ENCODE assay signal across 10 mouse cellular contexts in genomic region chr10:61064635-61065034, GRCm38 (mm10). TPM values are rescaled to one million over a fixed set of nuclear protein-coding genes. Genes with fewer than 3 reads are reported as not detected.
DNase-seq lines count a peak whose midpoint lies in the region; ATAC-seq lines count a peak whose summit lies in the region.
"Had no signal": no experiment of that assay in that cellular context is flagged by ENCODE, and none has a peak within 500 bp of the region (broad histone marks: within the 10 kb centered on the region; RNA-seq: fewer than 3 reads in every experiment).

No protein-coding gene starts in this region.

- peak overlapping the region; percentile 34 for H3K4me3 ChIP-seq in midbrain, embryonic 10.5 days
- H3K4me3 ChIP-seq in midbrain, embryonic 13.5 days (replicated peaks), result no peak overlapping the region
- no peak overlapping the region for H3K4me3 ChIP-seq in embryonic facial prominence, embryonic 13.5 days
- H3K4me3 ChIP-seq in stomach, embryonic 14.5 days (ENCODE audit: low read depth, low read length), result no peak overlapping the region
- H3K4me3 ChIP-seq: hindbrain, embryonic 13.5 days; stomach, embryonic 15.5 days had no signal

- H3K27ac ChIP-seq in midbrain, embryonic 10.5 days (replicated peaks), result peak overlapping the region; percentile 68; the same call in 1 of the 2 replicates
- H3K27ac ChIP-seq in midbrain, embryonic 13.5 days, result no peak overlapping the region
- no peak overlapping the region for H3K27ac ChIP-seq in embryonic facial prominence, embryonic 13.5 days
- no peak overlapping the region for H3K27ac ChIP-seq in stomach, embryonic 14.5 days (ENCODE audit: low read length)
- H3K27ac ChIP-seq: hindbrain, embryonic 13.5 days; stomach, embryonic 15.5 days had no signal

- ATAC-seq in midbrain, embryonic 13.5 days, result no peak
- no peak for ATAC-seq in embryonic facial prominence, embryonic 13.5 days (ENCODE audit: insufficient number of reproducible peaks, insufficient read depth, low FRiP score, low TSS enrichment, low read depth)
- peak; percentile 56; the same call in 1 of the 2 replicates for ATAC-seq in stomach, embryonic 14.5 days (ENCODE audit: insufficient number of reproducible peaks, insufficient read depth, low FRiP score, low read depth)

- no peaks in the 10 kb centered on the region for H3K9me3 ChIP-seq in midbrain, embryonic 10.5 days (replicated peaks)
- H3K9me3 ChIP-seq in midbrain, embryonic 13.5 days, result no peaks in the 10 kb centered on the region
- no peaks in the 10 kb centered on the region for H3K9me3 ChIP-seq in embryonic facial prominence, embryonic 13.5 days
- H3K9me3 ChIP-seq in stomach, embryonic 14.5 days (ENCODE audit: control insufficient read depth, low read depth, low read length), result no peaks in the 10 kb centered on the region
- H3K9me3 ChIP-seq: hindbrain, embryonic 13.5 days; stomach, embryonic 15.5 days had no signal

- no peak overlapping the region for H3K4me2 ChIP-seq in midbrain, embryonic 13.5 days (replicated peaks)
- peak overlapping the region; percentile 16; the same call in 1 of the 2 replicates for H3K4me2 ChIP-seq in embryonic facial prominence, embryonic 13.5 days
- no peak overlapping the region for H3K4me2 ChIP-seq in stomach, embryonic 14.5 days (replicated peaks; ENCODE audit: low read depth, low read length)
- H3K4me2 ChIP-seq: hindbrain, embryonic 13.5 days; stomach, embryonic 15.5 days had no signal

- H3K36me3 ChIP-seq in midbrain, embryonic 10.5 days, result no peaks in the 10 kb centered on the region
- no peaks in the 10 kb centered on the region for H3K36me3 ChIP-seq in midbrain, embryonic 13.5 days
- H3K36me3 ChIP-seq in embryonic facial prominence, embryonic 13.5 days, result no peaks in the 10 kb centered on the region
- H3K36me3 ChIP-seq in stomach, embryonic 14.5 days (ENCODE audit: control insufficient read depth, insufficient read depth, low read length), result no peaks in the 10 kb centered on the region
- H3K36me3 ChIP-seq: hindbrain, embryonic 13.5 days; stomach, embryonic 15.5 days had no signal

- peak; percentile 27 for DNase-seq in gastrocnemius, postnatal 14 days
- DNase-seq in gastrocnemius, postnatal 25 days, result no peak
- DNase-seq in midbrain, embryonic 10.5 days (ENCODE audit: low spot score), result peak; percentile 80
- no peak for DNase-seq in urinary bladder, postnatal 14 days (ENCODE audit: low spot score)
- no peak for DNase-seq in layer of hippocampus, adult 8-10 months (ENCODE audit: low spot score in 2 of 2)

- H3K9ac ChIP-seq in midbrain, embryonic 13.5 days (replicated peaks), result no peak overlapping the region
- no peak overlapping the region for H3K9ac ChIP-seq in embryonic facial prominence, embryonic 13.5 days
- H3K9ac ChIP-seq in stomach, embryonic 14.5 days (replicated peaks; ENCODE audit: low read depth, low read length), result no peak overlapping the region
- H3K9ac ChIP-seq: hindbrain, embryonic 13.5 days; stomach, embryonic 15.5 days had no signal

- peaks cover 76% of the 10 kb centered on the region for H3K27me3 ChIP-seq in midbrain, embryonic 10.5 days (ENCODE audit: low read depth, poor library complexity, severe bottlenecking)
- peaks cover 8% of the 10 kb centered on the region; the same call in 1 of the 2 replicates for H3K27me3 ChIP-seq in midbrain, embryonic 13.5 days
- no peaks in the 10 kb centered on the region for H3K27me3 ChIP-seq in embryonic facial prominence, embryonic 13.5 days
- H3K27me3 ChIP-seq in stomach, embryonic 14.5 days (ENCODE audit: control insufficient read depth, insufficient read depth, low read length), result no peaks in the 10 kb centered on the region
- H3K27me3 ChIP-seq: stomach, embryonic 15.5 days had no signal

- WGBS in midbrain, embryonic 10.5 days, result 2% methylated on average over 8 of the region's 8 CpGs
- WGBS in midbrain, embryonic 13.5 days, result 6% methylated on average over 8 of the region's 8 CpGs
- WGBS in embryonic facial prominence, embryonic 13.5 days, result 19% methylated on average over 8 of the region's 8 CpGs
- WGBS in stomach, embryonic 14.5 days, result 25% methylated on average over 8 of the region's 8 CpGs

- peaks cover 52% of the 10 kb centered on the region for H3K4me1 ChIP-seq in midbrain, embryonic 10.5 days
- H3K4me1 ChIP-seq in midbrain, embryonic 13.5 days (replicated peaks), result peaks cover 30% of the 10 kb centered on the region
- H3K4me1 ChIP-seq in embryonic facial prominence, embryonic 13.5 days, result peaks cover 38% of the 10 kb centered on the region
- H3K4me1 ChIP-seq in stomach, embryonic 14.5 days (ENCODE audit: control insufficient read depth, insufficient read depth, low read length), result peaks cover 14% of the 10 kb centered on the region; the same call in 1 of the 2 replicates

- intact Hi-C loops in gastrocnemius, postnatal 14 days (cut with DNase I; ENCODE audit: low total_unique reads), result no loop called here

RNA-seq across cellular contexts. Expression of gene Pcbd1, which starts 24.5 kb away (rescaled TPM):
- 1 to 10 TPM; 1.3 to 2.6 TPM for total RNA-seq in gastrocnemius, postnatal 14 days (2021)
- total RNA-seq in gastrocnemius, postnatal 25 days (2021), result under 1 TPM; 0.49 to 0.72 TPM
- polyA plus RNA-seq in midbrain, embryonic 10.5 days (2016; fragmentation: Nextera tagmentation; extraction: Ambion mirVana), result 21.0 and 29.3 TPM in 2 replicates
- 31.8 and 32.6 TPM in 2 replicates for polyA plus RNA-seq in midbrain, embryonic 13.5 days (2015; fragmentation: Nextera tagmentation; extraction: Ambion mirVana)
- 12.9 and 13.7 TPM in 2 replicates for polyA plus RNA-seq in embryonic facial prominence, embryonic 13.5 days (2015; fragmentation: Nextera tagmentation; extraction: Ambion mirVana)
- polyA plus RNA-seq in stomach, embryonic 14.5 days (2014; fragmentation: Nextera tagmentation; extraction: Ambion mirVana), result 105 and 114 TPM in 2 replicates
- total RNA-seq in layer of hippocampus, adult 8-10 months (2022), result 10 to 100 TPM; 12.6 to 14.3 (median 13.6) TPM

Comparison
In these comparisons a context has a peak if more than half of its experiments do, and no peak if none do; other contexts are left out.
1. DNase-seq: peak in gastrocnemius, postnatal 14 days (single experiment) and midbrain, embryonic 10.5 days (single experiment); none in gastrocnemius, postnatal 25 days (single experiment), urinary bladder, postnatal 14 days (single experiment) and layer of hippocampus, adult 8-10 months (0 of 2).